Mouse (Mus musculus) ES-Bruce4 (cell line): Measurements from ENCODE around the gene Olfr493. TPM values are rescaled to one million over a fixed set of nuclear protein-coding genes. Genes with fewer than 3 reads are reported as not detected.

Source experiments
- H3K27ac ChIP-seq: 2 replicates; pipeline ENCODE4 v1.5.1; 2012; ENCODE audit warnings: low read length, inconsistent platforms; ENCODE audit not compliant: insufficient read depth
- H3K27me3 ChIP-seq: 2 replicates; pipeline ENCODE4 v1.6.1; 2012; ENCODE audit warnings: mild to moderate bottlenecking, low read length, inconsistent platforms; ENCODE audit not compliant: control insufficient read depth, poor library complexity, insufficient read depth, severe bottlenecking
- H3K36me3 ChIP-seq: 2 replicates; pipeline ENCODE4 v1.6.1; 2012; ENCODE audit warnings: inconsistent platforms, mild to moderate bottlenecking, low read length, moderate library complexity; ENCODE audit not compliant: control insufficient read depth, poor library complexity, insufficient read depth, severe bottlenecking
- H3K4me1 ChIP-seq: one replicate; pipeline ENCODE4 v1.8.1; 2011; ENCODE audit warnings: low read length; ENCODE audit not compliant: control insufficient read depth, insufficient read depth
- H3K4me3 ChIP-seq: 2 replicates; pipeline ENCODE4 v1.5.1; 2011; ENCODE audit warnings: low read depth, mild to moderate bottlenecking, low read length
- H3K9ac ChIP-seq: 2 replicates; pipeline ENCODE4 v1.6.1; 2012; ENCODE audit warnings: low read depth, mild to moderate bottlenecking, inconsistent platforms; ENCODE audit not compliant: poor library complexity, severe bottlenecking
- H3K9me3 ChIP-seq: replicated peaks from 2 replicates; pipeline ENCODE4 v1.6.1; 2012; ENCODE audit warnings: mild to moderate bottlenecking, low read length, inconsistent platforms; ENCODE audit not compliant: control insufficient read depth, poor library complexity, insufficient read depth, severe bottlenecking
- CTCF ChIP-seq: IDR thresholded peaks from one replicate; pipeline ENCODE4 v1.8.1; 2011; ENCODE audit warnings: low read depth, low read length
- EP300 ChIP-seq: IDR thresholded peaks from 2 replicates; pipeline ENCODE4 v1.6.1; 2011; ENCODE audit warnings: low read depth, low read length; ENCODE audit not compliant: insufficient read depth
- POLR2A ChIP-seq: IDR thresholded peaks from one replicate; pipeline ENCODE4 v1.8.1; 2011; ENCODE audit warnings: low read length; ENCODE audit not compliant: insufficient read depth
- polyA plus RNA-seq: library from polyadenylated mRNA; stranded (reverse); fragments of >200 nt; gene quantifications from 2 replicates; pipeline ENCODE4 v1.2.4, GENCODE M21; 2011; ENCODE audit warnings: low read depth; ENCODE audit not compliant: missing spikeins, insufficient read depth, insufficient read length

Gene Olfr493
- not detected in 2 replicates for polyA plus RNA-seq

- Histone ChIP-seq H3K27me3 (no peaks in the 10 kb centered on the region), H3K9me3 (no peaks in the 10 kb centered on the region), H3K9ac (no peak within 1 kb of the TSS), H3K36me3 (no peaks in the 10 kb centered on the region), H3K4me1 (no peaks in the 10 kb centered on the region), H3K27ac (no peak within 1 kb of the TSS), H3K4me3 (no peak within 1 kb of the TSS)
- TF ChIP-seq EP300 (no peak), CTCF (no peak), POLR2A (no peak)
These were observed at the start of gene Olfr493 for GRCm38 (mm10) chr7:108346879-108347278. Gene Olfr493, minus strand, starts transcription at chr7:108346979.

GRCm38 (mm10) chr7:108392867-108393266, 46.1 kb upstream of the Olfr493 start, which contains the start of gene Olfr495:
Gene Olfr495, plus strand, starts transcription at chr7:108393167.
- Histone ChIP-seq H3K4me3 (no peak within 1 kb of the TSS), H3K9me3 (no peaks in the 10 kb centered on the region), H3K4me1 (no peaks in the 10 kb centered on the region), H3K9ac (no peak within 1 kb of the TSS), H3K27me3 (no peaks in the 10 kb centered on the region), H3K36me3 (no peaks in the 10 kb centered on the region), H3K27ac (no peak within 1 kb of the TSS)
- TF ChIP-seq POLR2A (no peak), CTCF (no peak), EP300 (no peak)

DNA sequence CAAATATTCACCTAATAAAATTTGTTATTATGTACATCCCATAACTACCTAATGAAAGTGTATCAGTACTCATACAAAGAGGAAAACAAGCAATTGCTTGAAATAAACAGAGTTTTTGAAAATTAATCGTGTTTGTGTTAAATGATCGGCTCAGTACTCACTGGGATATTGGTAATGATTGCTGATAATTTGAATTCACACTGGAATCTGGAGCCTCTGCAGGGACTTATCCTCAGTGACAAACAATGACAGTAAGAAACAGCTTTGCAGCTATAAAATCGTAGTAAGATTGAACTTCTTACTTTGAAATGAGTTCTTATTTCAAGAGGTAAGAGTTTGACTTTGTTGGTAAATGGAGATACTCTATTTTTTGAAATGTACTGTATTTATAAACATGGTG, 18.3 kb upstream of the Olfr493 start, which contains the start of gene Olfr494:
TSS of gene Olfr494 (plus strand) at position 301 of the 400 bp plus-strand sequence.
- Histone ChIP-seq H3K9me3 (no peaks in the 10 kb centered on the region), H3K4me1 (no peaks in the 10 kb centered on the region), H3K9ac (no peak within 1 kb of the TSS), H3K27me3 (no peaks in the 10 kb centered on the region), H3K27ac (no peak within 1 kb of the TSS), H3K36me3 (no peaks in the 10 kb centered on the region), H3K4me3 (no peak within 1 kb of the TSS)
- no peak for TF ChIP-seq EP300
- no peak for TF ChIP-seq POLR2A
- no peak for TF ChIP-seq CTCF

DNA sequence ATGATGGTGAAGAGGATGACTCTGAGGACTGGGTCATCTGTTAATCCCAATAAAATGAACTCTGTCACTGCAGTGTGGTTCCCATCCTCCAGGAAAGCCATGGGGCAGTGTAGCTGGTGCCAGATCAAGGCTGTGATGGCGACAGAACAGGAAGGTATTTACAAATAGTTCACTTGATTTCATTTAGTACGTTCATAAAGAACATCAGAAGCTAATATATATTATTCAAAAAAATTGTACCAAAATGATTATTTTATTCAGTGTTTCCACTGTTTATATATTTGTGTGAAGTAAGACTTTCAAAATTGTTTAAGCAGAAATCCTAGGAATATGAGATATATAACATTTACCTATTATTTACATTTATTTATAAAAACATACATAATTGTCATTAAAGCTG, 23.2 kb downstream of the Olfr493 start, which contains the start of gene Olfr492:
TSS of gene Olfr492 (minus strand) at position 101 of the 400 bp plus-strand sequence.
- Histone ChIP-seq H3K4me3 (no peak within 1 kb of the TSS), H3K4me1 (no peaks in the 10 kb centered on the region), H3K27me3 (no peaks in the 10 kb centered on the region), H3K36me3 (no peaks in the 10 kb centered on the region), H3K9me3 (no peaks in the 10 kb centered on the region; the same call in 1 of the 2 replicates), H3K9ac (no peak within 1 kb of the TSS), H3K27ac (no peak within 1 kb of the TSS)
- TF ChIP-seq CTCF (no peak), EP300 (no peak), POLR2A (no peak)

DNA sequence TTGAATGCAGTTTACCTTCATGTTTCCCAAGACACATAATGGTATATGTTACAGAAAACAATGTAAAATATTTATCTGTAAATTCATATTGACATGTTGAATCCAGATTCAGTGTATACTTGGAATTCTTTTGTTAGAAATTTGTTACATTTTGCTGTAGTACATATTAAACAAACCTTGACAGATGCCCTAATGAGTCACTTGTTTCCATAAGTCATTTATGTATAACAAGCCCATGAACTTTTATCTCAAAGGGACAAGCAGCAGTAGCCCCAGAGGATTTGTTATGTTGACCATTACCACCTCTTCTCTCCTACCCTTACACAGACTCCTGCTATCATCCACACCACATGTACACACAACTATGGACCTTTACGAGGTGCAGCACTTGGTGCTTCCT, 33.6 kb downstream of the Olfr493 start, which contains the start of gene Olfr491:
TSS of gene Olfr491 (plus strand) at position 301 of the 400 bp plus-strand sequence.
- TF ChIP-seq EP300 (no peak), POLR2A (no peak), CTCF (no peak)
- H3K9ac ChIP-seq = no peak within 1 kb of the TSS
- H3K4me1 ChIP-seq = no peaks in the 10 kb centered on the region
- H3K27me3 ChIP-seq = no peaks in the 10 kb centered on the region
- H3K27ac ChIP-seq = no peak within 1 kb of the TSS
- H3K9me3 ChIP-seq = no peaks in the 10 kb centered on the region
- H3K4me3 ChIP-seq = no peak within 1 kb of the TSS
- H3K36me3 ChIP-seq = no peaks in the 10 kb centered on the region

Other genes with a start within 250 kb of the Olfr493 start
- gene Olfr482, start 249.4 kb downstream of the Olfr493 start, polyA plus RNA-seq = not detected in 2 replicates
- not detected in 2 replicates for gene Olfr483, start 246.1 kb downstream of the Olfr493 start, polyA plus RNA-seq
- gene Olfr484, start 219.5 kb downstream of the Olfr493 start, polyA plus RNA-seq = not detected in 2 replicates
- not detected in 2 replicates for gene Olfr485, start 187.1 kb downstream of the Olfr493 start, polyA plus RNA-seq
- gene Olfr486, start 174.2 kb downstream of the Olfr493 start, polyA plus RNA-seq = not detected in 2 replicates
- not detected in 2 replicates for gene Olfr487, start 132.3 kb downstream of the Olfr493 start, polyA plus RNA-seq
- gene Olfr488, start 88.6 kb downstream of the Olfr493 start, polyA plus RNA-seq = not detected in 2 replicates
- not detected in 2 replicates for gene Olfr490, start 58.0 kb downstream of the Olfr493 start, polyA plus RNA-seq
- gene Olfr491, start 33.5 kb downstream of the Olfr493 start, polyA plus RNA-seq = not detected in 2 replicates
- not detected in 2 replicates for gene Olfr492, start 23.3 kb downstream of the Olfr493 start, polyA plus RNA-seq
- not detected in 2 replicates for gene Olfr494, start 18.4 kb upstream of the Olfr493 start, polyA plus RNA-seq
- gene Olfr495, start 46.2 kb upstream of the Olfr493 start, polyA plus RNA-seq = not detected in 2 replicates
- not detected in 2 replicates for gene Olfr497, start 73.4 kb upstream of the Olfr493 start, polyA plus RNA-seq
- gene Olfr498, start 118.3 kb upstream of the Olfr493 start, polyA plus RNA-seq = not detected in 2 replicates
- not detected in 2 replicates for gene Olfr502, start 178.1 kb upstream of the Olfr493 start, polyA plus RNA-seq
- not detected in 2 replicates for gene Olfr503, start 197.5 kb upstream of the Olfr493 start, polyA plus RNA-seq
- gene Olfr504, start 218.8 kb upstream of the Olfr493 start, polyA plus RNA-seq = not detected in 2 replicates